Mouse (Mus musculus) lung, postnatal 25 days (tissue): Measurements from ENCODE around the gene Tuba1a.
"Not testable (repeated sequence)": the region's sequence is repeated elsewhere in the genome, so short reads cannot be mapped to it uniquely, and the experiment has no call there.

ENCODE experiments used
- DNase-seq: peaks from one replicate; pipeline ENCODE4 v3.0.0; 2022; ENCODE audit warnings: low spot score

The Tuba1a gene

GRCm38 (mm10) chr15:98985240-98985981 lies 31.9 kb upstream of the Tuba1a start:
- DNase-seq, result peak; percentile 93

- DNase-seq, result no peak
Measured at GRCm38 (mm10) chr15:98984681-98985080, 31.2 kb upstream of the Tuba1a start.

GRCm38 (mm10) chr15:98983431-98984081 lies 30.1 kb upstream of the Tuba1a start:
- DNase-seq, result no peak

GRCm38 (mm10) chr15:98982100-98982499 lies 28.6 kb upstream of the Tuba1a start:
- no peak for DNase-seq

- no peak for DNase-seq
Measured at GRCm38 (mm10) chr15:98980012-98980614, 26.6 kb upstream of the Tuba1a start.

GRCm38 (mm10) chr15:98978409-98979172 lies 25.1 kb upstream of the Tuba1a start:
- no peak for DNase-seq

- peak; percentile 67 for DNase-seq
Measured at GRCm38 (mm10) chr15:98977759-98978408, 24.4 kb upstream of the Tuba1a start.

- no peak for DNase-seq
Measured at GRCm38 (mm10) chr15:98976763-98977758, 23.6 kb upstream of the Tuba1a start.

- DNase-seq, result no peak
Measured at GRCm38 (mm10) chr15:98973015-98973614, 19.6 kb upstream of the Tuba1a start.

GRCm38 (mm10) chr15:98971576-98972320 lies 18.2 kb upstream of the Tuba1a start:
- not testable (repeated sequence) for DNase-seq

GRCm38 (mm10) chr15:98971111-98971510 lies 17.6 kb upstream of the Tuba1a start:
- no peak for DNase-seq

GRCm38 (mm10) chr15:98969372-98970101 lies 16.0 kb upstream of the Tuba1a start:
- no peak for DNase-seq

- DNase-seq, result peak; percentile 28
Measured at GRCm38 (mm10) chr15:98968701-98969371, 15.3 kb upstream of the Tuba1a start.

- DNase-seq, result no peak
Measured at GRCm38 (mm10) chr15:98959531-98959930, 6.0 kb upstream of the Tuba1a start.

GRCm38 (mm10) chr15:98958901-98959420 lies 5.5 kb upstream of the Tuba1a start:
- no peak for DNase-seq

- no peak for DNase-seq
Measured at GRCm38 (mm10) chr15:98957475-98957874, 4.0 kb upstream of the Tuba1a start.

GRCm38 (mm10) chr15:98956000-98956399 lies 2.5 kb upstream of the Tuba1a start:
- no peak for DNase-seq

GRCm38 (mm10) chr15:98955324-98955723 lies 1.8 kb upstream of the Tuba1a start:
- DNase-seq, result no peak
